Mouse (Mus musculus): Measurements from ENCODE around the gene Ptprk. TPM values are rescaled to one million over a fixed set of nuclear protein-coding genes. Genes with fewer than 3 reads are reported as not detected.

Gene Ptprk
- polyA plus RNA-seq, 1 experiment from 2014 or later: 39.3 TPM

- 90% methylated on average over 7 of the region's 7 CpGs for WGBS
- no peaks in the 10 kb centered on the region for H3K27me3 ChIP-seq (ENCODE audit: control insufficient read depth, insufficient read depth, low read length)
- ATAC-seq (ENCODE audit: low read depth): no peak
- H3K36me3 ChIP-seq (ENCODE audit: control insufficient read depth, insufficient read depth, low read length): no peaks in the 10 kb centered on the region
- no peak overlapping the region for H3K4me3 ChIP-seq (ENCODE audit: low read depth, low read length)
- no peak overlapping the region for H3K4me2 ChIP-seq (ENCODE audit: low read depth, low read length)
- H3K27ac ChIP-seq (ENCODE audit: low read depth, low read length): no peak overlapping the region
- no peaks in the 10 kb centered on the region for H3K9me3 ChIP-seq (ENCODE audit: control insufficient read depth, low read length)
- no peaks in the 10 kb centered on the region for H3K4me1 ChIP-seq (ENCODE audit: control insufficient read depth, insufficient read depth, low read length)
- H3K9ac ChIP-seq (replicated peaks; ENCODE audit: low read depth, low read length): no peak overlapping the region
These were observed 542.6 kb downstream of the Ptprk start for GRCm38 (mm10) chr10:28617203-28617602.

- H3K27ac ChIP-seq (ENCODE audit: low read depth, low read length): no peak overlapping the region
- H3K27me3 ChIP-seq (ENCODE audit: control insufficient read depth, insufficient read depth, low read length): no peaks in the 10 kb centered on the region
- no peaks in the 10 kb centered on the region for H3K9me3 ChIP-seq (ENCODE audit: control insufficient read depth, low read length)
- H3K36me3 ChIP-seq (ENCODE audit: control insufficient read depth, insufficient read depth, low read length): no peaks in the 10 kb centered on the region
- no peak for ATAC-seq (ENCODE audit: low read depth)
- WGBS: 82% methylated on average over 2 of the region's 2 CpGs
- no peaks in the 10 kb centered on the region for H3K4me1 ChIP-seq (ENCODE audit: control insufficient read depth, insufficient read depth, low read length)
- H3K4me2 ChIP-seq (ENCODE audit: low read depth, low read length): no peak overlapping the region
- H3K9ac ChIP-seq (replicated peaks; ENCODE audit: low read depth, low read length): no peak overlapping the region
- no peak overlapping the region for H3K4me3 ChIP-seq (ENCODE audit: low read depth, low read length)
These were observed 543.4 kb downstream of the Ptprk start for GRCm38 (mm10) chr10:28618002-28618401.

GRCm38 (mm10) chr10:28619415-28619814 is 544.8 kb downstream of the Ptprk start:
- Histone ChIP-seq H3K36me3 (ENCODE audit: control insufficient read depth, insufficient read depth, low read length) (no peaks in the 10 kb centered on the region), H3K9me3 (ENCODE audit: control insufficient read depth, low read length) (no peaks in the 10 kb centered on the region), H3K4me3 (ENCODE audit: low read depth, low read length) (no peak overlapping the region), H3K27ac (ENCODE audit: low read depth, low read length) (no peak overlapping the region), H3K9ac (replicated peaks; ENCODE audit: low read depth, low read length) (no peak overlapping the region), H3K4me1 (ENCODE audit: control insufficient read depth, insufficient read depth, low read length) (no peaks in the 10 kb centered on the region), H3K4me2 (ENCODE audit: low read depth, low read length) (no peak overlapping the region), H3K27me3 (ENCODE audit: control insufficient read depth, insufficient read depth, low read length) (no peaks in the 10 kb centered on the region)
- no peak for ATAC-seq (ENCODE audit: low read depth)
- WGBS: 89% methylated on average over 1 of the region's 1 CpGs

- Histone ChIP-seq H3K9me3 (ENCODE audit: control insufficient read depth, low read length) (no peaks in the 10 kb centered on the region), H3K4me1 (ENCODE audit: control insufficient read depth, insufficient read depth, low read length) (no peaks in the 10 kb centered on the region), H3K9ac (replicated peaks; ENCODE audit: low read depth, low read length) (no peak overlapping the region), H3K4me3 (ENCODE audit: low read depth, low read length) (no peak overlapping the region), H3K27me3 (ENCODE audit: control insufficient read depth, insufficient read depth, low read length) (no peaks in the 10 kb centered on the region), H3K27ac (ENCODE audit: low read depth, low read length) (no peak overlapping the region), H3K4me2 (ENCODE audit: low read depth, low read length) (no peak overlapping the region), H3K36me3 (ENCODE audit: control insufficient read depth, insufficient read depth, low read length) (no peaks in the 10 kb centered on the region)
- no peak for ATAC-seq (ENCODE audit: low read depth)
These were observed 561.5 kb downstream of the Ptprk start for GRCm38 (mm10) chr10:28636096-28636495.

- Histone ChIP-seq H3K9ac (replicated peaks; ENCODE audit: low read depth, low read length) (no peak overlapping the region), H3K36me3 (ENCODE audit: control insufficient read depth, insufficient read depth, low read length) (no peaks in the 10 kb centered on the region), H3K4me3 (ENCODE audit: low read depth, low read length) (no peak overlapping the region), H3K9me3 (ENCODE audit: control insufficient read depth, low read length) (no peaks in the 10 kb centered on the region), H3K4me2 (ENCODE audit: low read depth, low read length) (no peak overlapping the region), H3K27ac (ENCODE audit: low read depth, low read length) (no peak overlapping the region), H3K4me1 (ENCODE audit: control insufficient read depth, insufficient read depth, low read length) (no peaks in the 10 kb centered on the region), H3K27me3 (ENCODE audit: control insufficient read depth, insufficient read depth, low read length) (no peaks in the 10 kb centered on the region)
- ATAC-seq (ENCODE audit: low read depth): no peak
- WGBS: 71% methylated on average over 2 of the region's 2 CpGs
These were observed 567.3 kb downstream of the Ptprk start for GRCm38 (mm10) chr10:28641887-28642286.

Small RNAs within 50 kb of the gene (microRNA-seq; reads per million reads assigned to microRNA genes)
- not detected for gene Gm22370

All from neural tube, embryonic 14.5 days (tissue).